Mouse (Mus musculus) stomach, embryonic 16.5 days (tissue): ENCODE measurements at regions not wholly inside any gene's neighbourhood (a gene's known extent, or its start where the extent isn't known, plus 50 kb on each side); places are given as distances from the start of the nearest gene placed in this dataset.

Experiments used
- ATAC-seq: fragments of 200-750 bp; cut with Nextera tagmentation; 2 replicates; pipeline ENCODE4 v1.8.0; 2017; ENCODE audit warnings: moderate number of reproducible peaks, moderate TSS enrichment; ENCODE audit not compliant: insufficient read depth, low FRiP score
- H3K27ac ChIP-seq: fragments of 300-500 bp; sonication (generic); 2 replicates; pipeline ENCODE4 v1.5.1; 2014; ENCODE audit warnings: low read length
- H3K27me3 ChIP-seq: fragments of 300-500 bp; sonication (generic); 2 replicates; pipeline ENCODE4 v1.6.1; 2014; ENCODE audit warnings: low read length, control low read depth, mixed read lengths; ENCODE audit not compliant: control insufficient read depth, insufficient read depth
- H3K36me3 ChIP-seq: fragments of 300-500 bp; sonication (generic); 2 replicates; pipeline ENCODE4 v1.6.1; 2014; ENCODE audit warnings: low read length; ENCODE audit not compliant: control insufficient read depth, insufficient read depth
- H3K4me1 ChIP-seq: fragments of 300-500 bp; sonication (generic); 2 replicates; pipeline ENCODE4 v1.6.1; 2014; ENCODE audit warnings: low read length, control low read depth, mixed read lengths; ENCODE audit not compliant: control insufficient read depth, insufficient read depth
- H3K4me2 ChIP-seq: fragments of 300-500 bp; sonication (generic); 2 replicates; pipeline ENCODE4 v1.6.1; 2014; ENCODE audit warnings: low read depth, low read length, mixed read lengths
- H3K4me3 ChIP-seq: fragments of 300-500 bp; sonication (generic); replicated peaks from 2 replicates; pipeline ENCODE4 v1.5.1; 2014; ENCODE audit warnings: mild to moderate bottlenecking, low read length
- H3K9ac ChIP-seq: fragments of 300-500 bp; sonication (generic); 2 replicates; pipeline ENCODE4 v1.6.1; 2014; ENCODE audit warnings: low read length
- H3K9me3 ChIP-seq: fragments of 300-500 bp; sonication (generic); replicated peaks from 2 replicates; pipeline ENCODE4 v1.6.1; 2016; ENCODE audit warnings: low read length, control low read depth; ENCODE audit not compliant: control insufficient read depth
- WGBS: fragments of 180-500 bp; shearing (Covaris S2); extraction: QIAGEN DNeasy Blood & Tissue Kit; methylation state at CpG from one replicate; pipeline ENCODE4 v1.1.7; 2014; 5-methylcytosine and 5-hydroxymethylcytosine counted together

DNA sequence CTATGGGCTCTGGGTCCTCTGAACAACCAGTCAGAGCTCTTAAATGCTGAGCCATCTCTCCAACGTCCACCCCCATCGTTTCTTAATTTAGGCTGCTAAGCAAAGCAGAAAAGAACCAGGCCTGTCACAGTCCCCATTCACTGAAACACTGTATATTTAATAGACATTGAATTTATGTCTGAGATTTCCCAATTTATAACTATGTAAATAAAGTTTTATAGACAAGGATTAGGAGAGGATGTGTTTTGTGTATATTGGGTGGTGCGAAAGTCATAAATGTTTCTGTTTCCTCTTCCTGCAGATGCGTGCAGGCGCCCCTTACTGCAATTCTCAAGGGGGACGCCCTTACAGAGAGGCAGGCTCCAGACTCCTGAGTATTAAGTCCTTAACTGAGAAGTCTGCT lies 314.7 kb upstream of the Adgrl2 start:
- Histone ChIP-seq H3K4me3 (no peak overlapping the region), H3K4me1 (peaks cover 9% of the 10 kb centered on the region; the same call in 1 of the 2 replicates), H3K9me3 (no peaks in the 10 kb centered on the region), H3K9ac (no peak overlapping the region), H3K4me2 (no peak overlapping the region), H3K27ac (peak overlapping the region; percentile 50; the same call in 1 of the 2 replicates), H3K27me3 (no peaks in the 10 kb centered on the region), H3K36me3 (no peaks in the 10 kb centered on the region)
- whole genome bisulfite sequencing = 36% methylated on average over 6 of the region's 6 CpGs
- peak; percentile 75; the same call in 1 of the 2 replicates for ATAC-seq

DNA sequence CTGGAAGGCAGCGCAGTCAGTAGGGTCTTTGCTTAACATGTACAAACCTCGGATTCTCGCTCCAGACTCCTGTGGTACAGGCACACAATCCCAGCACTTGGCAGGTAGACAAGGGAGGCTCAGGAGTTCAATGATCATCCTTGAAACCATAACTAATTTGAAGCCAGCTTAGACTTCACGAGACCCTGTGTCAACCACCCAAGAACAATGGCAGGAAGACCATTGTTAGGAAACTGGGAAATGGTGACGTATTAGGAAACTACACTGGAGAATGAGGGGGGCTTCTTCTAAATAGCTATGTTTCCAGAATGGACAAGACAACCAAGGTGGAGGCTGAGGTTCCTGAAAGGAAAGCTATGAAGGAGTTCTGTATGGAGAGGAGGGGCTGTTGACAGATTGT lies 313.1 kb upstream of the Adgrl2 start:
- Histone ChIP-seq H3K27ac (no peak overlapping the region), H3K4me3 (no peak overlapping the region), H3K36me3 (no peaks in the 10 kb centered on the region), H3K4me2 (no peak overlapping the region), H3K9ac (no peak overlapping the region), H3K4me1 (peaks cover 9% of the 10 kb centered on the region; the same call in 1 of the 2 replicates), H3K9me3 (no peaks in the 10 kb centered on the region), H3K27me3 (no peaks in the 10 kb centered on the region)
- ATAC-seq = no peak
- 86% methylated on average over 5 of the region's 5 CpGs for WGBS

DNA sequence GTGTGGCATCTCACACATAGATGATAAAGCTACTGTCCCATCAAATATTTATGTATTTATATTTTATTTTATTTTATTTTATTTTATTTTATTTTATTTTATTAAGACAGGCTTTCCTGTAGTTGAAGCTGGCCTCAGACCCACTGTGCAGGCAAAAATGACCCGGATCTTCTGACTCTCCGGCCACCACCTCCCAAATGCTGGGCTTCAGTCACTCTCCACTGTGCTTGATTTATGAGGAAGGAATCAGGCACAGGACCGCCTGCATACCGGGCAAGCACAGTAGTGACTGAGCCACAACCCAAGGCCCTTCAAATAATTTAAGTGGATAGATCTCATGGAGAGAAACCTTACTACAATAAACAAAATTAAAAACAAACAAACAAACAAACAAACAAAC lies 309.6 kb upstream of the Adgrl2 start:
- no peak overlapping the region for H3K4me2 ChIP-seq
- H3K4me3 ChIP-seq = no peak overlapping the region
- H3K4me1 ChIP-seq = peaks cover 5% of the 10 kb centered on the region; the same call in 1 of the 2 replicates
- H3K27ac ChIP-seq = no peak overlapping the region
- H3K9me3 ChIP-seq = no peaks in the 10 kb centered on the region
- WGBS = 64% methylated on average over 4 of the region's 4 CpGs
- no peak overlapping the region for H3K9ac ChIP-seq
- H3K36me3 ChIP-seq = no peaks in the 10 kb centered on the region
- no peak for ATAC-seq
- H3K27me3 ChIP-seq = no peaks in the 10 kb centered on the region

DNA sequence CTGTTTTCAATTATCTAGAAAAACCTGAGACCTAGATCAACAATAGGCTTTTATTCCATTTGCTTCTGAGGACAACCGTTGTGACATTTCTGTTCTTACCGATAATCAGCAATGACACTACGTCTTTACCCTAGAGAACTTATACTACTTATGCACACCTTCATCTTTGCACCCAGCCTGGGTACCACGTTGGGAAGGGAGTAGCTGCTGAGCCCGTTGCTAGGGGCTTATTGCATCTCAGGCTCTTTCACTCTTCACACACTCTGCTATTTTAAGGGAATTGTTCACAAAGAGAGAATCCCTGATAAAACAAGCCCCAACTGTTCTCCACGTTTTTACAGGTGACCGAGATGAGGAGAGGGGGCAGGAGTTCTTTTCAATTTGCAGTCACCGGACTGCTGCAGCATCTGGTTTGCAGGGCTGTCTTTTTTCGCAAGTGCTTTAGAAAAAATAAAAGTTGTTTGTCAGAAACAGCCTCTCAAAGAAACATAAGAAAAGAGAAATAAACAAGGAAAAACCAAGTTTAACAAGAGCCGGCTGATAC lies 306.1 kb upstream of the Adgrl2 start:
- H3K9ac ChIP-seq = no peak overlapping the region
- no peaks in the 10 kb centered on the region for H3K9me3 ChIP-seq
- H3K4me3 ChIP-seq = no peak overlapping the region
- WGBS = 77% methylated on average over 10 of the region's 10 CpGs
- no peaks in the 10 kb centered on the region for H3K36me3 ChIP-seq
- H3K27me3 ChIP-seq = no peaks in the 10 kb centered on the region
- H3K4me2 ChIP-seq = no peak overlapping the region
- no peaks in the 10 kb centered on the region for H3K4me1 ChIP-seq
- no peak for ATAC-seq
- H3K27ac ChIP-seq = no peak overlapping the region

DNA sequence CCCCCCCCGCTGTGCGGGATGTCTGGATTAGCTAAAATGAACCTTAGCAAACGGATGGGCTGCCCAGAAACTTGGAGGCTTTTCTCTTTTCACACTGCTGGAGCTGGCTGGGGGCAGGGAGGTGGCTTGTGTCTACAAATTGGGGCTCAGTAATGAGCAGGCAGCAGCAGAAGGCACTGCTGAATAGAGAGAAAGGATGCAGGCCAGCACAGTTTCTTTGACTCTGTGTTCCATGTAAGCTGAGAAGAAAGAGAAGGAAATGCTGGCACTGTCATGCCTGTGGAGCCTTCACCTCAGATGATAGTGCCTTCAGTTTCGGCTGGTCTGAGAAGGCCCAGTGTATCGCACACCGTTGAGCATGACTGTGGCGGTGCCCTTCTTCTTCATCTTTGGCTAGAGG lies 305.6 kb upstream of the Adgrl2 start:
- ATAC-seq = no peak
- Histone ChIP-seq H3K27ac (no peak overlapping the region), H3K4me1 (no peaks in the 10 kb centered on the region), H3K36me3 (no peaks in the 10 kb centered on the region), H3K9ac (no peak overlapping the region), H3K4me3 (no peak overlapping the region), H3K9me3 (no peaks in the 10 kb centered on the region), H3K27me3 (no peaks in the 10 kb centered on the region), H3K4me2 (no peak overlapping the region)
- 75% methylated on average over 5 of the region's 7 CpGs for WGBS

DNA sequence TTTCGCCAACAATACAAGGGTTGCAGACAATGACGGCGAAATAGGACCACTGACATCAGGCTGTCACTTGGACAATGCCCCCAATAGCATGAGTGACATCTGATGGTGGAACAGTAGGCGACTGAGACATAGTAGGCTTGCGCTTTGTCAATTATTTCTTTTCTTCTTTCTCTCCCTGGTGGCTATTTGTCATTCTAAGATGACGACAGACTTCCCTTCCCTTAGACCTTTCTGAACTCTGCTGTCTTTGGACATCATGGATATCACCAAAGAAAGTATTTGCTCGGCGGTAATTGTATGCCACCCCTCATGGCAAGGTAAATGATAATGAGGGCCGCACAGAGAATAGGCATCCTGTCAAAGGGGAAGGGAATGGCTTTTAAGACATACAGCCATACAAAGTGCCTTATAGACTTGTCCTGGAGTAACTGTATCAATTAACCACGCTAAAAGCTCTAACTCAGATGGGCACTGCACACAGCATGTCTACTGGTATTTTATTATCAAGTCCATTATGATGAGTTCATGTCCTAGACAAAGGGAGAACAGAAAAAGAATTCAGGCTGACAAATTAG lies 305.0 kb upstream of the Adgrl2 start:
- ATAC-seq = no peak
- H3K4me2 ChIP-seq = no peak overlapping the region
- no peak overlapping the region for H3K27ac ChIP-seq
- H3K4me3 ChIP-seq = no peak overlapping the region
- WGBS = 74% methylated on average over 10 of the region's 10 CpGs
- H3K4me1 ChIP-seq = no peaks in the 10 kb centered on the region
- H3K36me3 ChIP-seq = no peaks in the 10 kb centered on the region
- no peak overlapping the region for H3K9ac ChIP-seq
- no peaks in the 10 kb centered on the region for H3K27me3 ChIP-seq
- no peaks in the 10 kb centered on the region for H3K9me3 ChIP-seq

DNA sequence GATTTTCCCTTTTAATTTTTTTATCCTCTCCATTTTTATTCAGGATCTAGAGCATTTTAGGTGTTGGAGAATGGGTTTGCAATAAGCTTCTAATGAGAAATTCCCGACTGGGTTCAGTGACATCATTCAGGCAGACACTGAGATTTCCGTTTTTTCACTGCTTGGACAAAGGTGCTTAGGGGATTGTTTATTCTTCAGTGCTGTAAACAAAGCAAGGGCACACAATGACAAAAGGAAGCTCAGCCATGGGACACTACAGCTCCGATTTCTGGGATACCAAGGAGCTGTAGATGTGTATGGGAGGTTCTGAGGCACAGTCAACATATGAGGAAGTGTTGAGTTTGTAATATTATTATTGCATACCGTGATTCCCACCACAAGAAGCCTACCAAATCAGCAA lies 304.1 kb upstream of the Adgrl2 start:
- Histone ChIP-seq H3K27me3 (no peaks in the 10 kb centered on the region), H3K4me1 (no peaks in the 10 kb centered on the region), H3K27ac (no peak overlapping the region), H3K9me3 (no peaks in the 10 kb centered on the region), H3K4me3 (no peak overlapping the region), H3K36me3 (no peaks in the 10 kb centered on the region), H3K4me2 (no peak overlapping the region), H3K9ac (no peak overlapping the region)
- WGBS = 65% methylated on average over 4 of the region's 4 CpGs
- ATAC-seq = no peak

DNA sequence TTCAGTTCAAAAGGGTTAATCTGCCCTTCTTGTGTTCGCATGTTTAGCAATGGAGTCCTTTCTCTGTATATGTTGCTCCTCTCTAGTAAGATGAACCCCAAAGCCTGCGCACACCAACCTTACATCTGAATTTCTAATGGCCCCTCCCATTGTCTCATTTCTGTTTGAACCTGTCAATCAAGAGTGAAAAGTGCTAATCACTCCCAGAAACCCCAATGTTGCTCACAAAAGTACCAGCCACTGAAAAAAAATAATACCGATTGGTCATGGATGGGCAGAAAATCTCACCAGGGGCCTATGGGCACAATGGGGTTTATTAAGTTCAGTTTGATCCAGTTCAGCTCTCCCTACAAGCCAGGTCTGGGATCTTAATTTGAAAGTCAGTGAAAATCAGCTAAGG lies 302.1 kb upstream of the Adgrl2 start:
- 95% methylated on average over 3 of the region's 3 CpGs for WGBS
- Histone ChIP-seq H3K9me3 (no peaks in the 10 kb centered on the region), H3K4me3 (no peak overlapping the region), H3K4me2 (no peak overlapping the region), H3K4me1 (no peaks in the 10 kb centered on the region), H3K9ac (no peak overlapping the region), H3K36me3 (no peaks in the 10 kb centered on the region), H3K27ac (no peak overlapping the region), H3K27me3 (no peaks in the 10 kb centered on the region)
- no peak for ATAC-seq

DNA sequence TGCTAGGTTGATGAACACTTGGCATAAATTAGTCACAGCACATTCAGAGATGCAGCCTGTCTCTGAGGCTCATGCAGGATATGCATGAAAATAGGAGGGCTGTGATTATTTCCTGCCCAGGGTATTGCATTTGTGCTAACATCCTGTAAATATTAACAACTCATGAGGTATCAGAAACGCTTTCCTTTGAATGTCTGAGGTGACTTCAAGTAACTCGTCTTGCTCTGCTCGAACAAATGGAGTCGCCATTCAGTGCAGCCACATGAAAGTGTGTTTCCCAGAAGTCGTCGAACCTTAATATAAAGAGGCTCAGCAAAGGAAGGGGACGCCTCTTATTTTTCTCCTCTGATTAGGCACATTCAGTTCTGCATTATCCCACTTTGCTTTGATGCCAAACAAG lies 301.1 kb upstream of the Adgrl2 start:
- H3K4me1 ChIP-seq = no peaks in the 10 kb centered on the region
- WGBS = 70% methylated on average over 7 of the region's 7 CpGs
- H3K27ac ChIP-seq = no peak overlapping the region
- H3K4me2 ChIP-seq = no peak overlapping the region
- no peak overlapping the region for H3K9ac ChIP-seq
- ATAC-seq = no peak
- no peaks in the 10 kb centered on the region for H3K36me3 ChIP-seq
- H3K4me3 ChIP-seq = no peak overlapping the region
- H3K27me3 ChIP-seq = no peaks in the 10 kb centered on the region
- H3K9me3 ChIP-seq = no peaks in the 10 kb centered on the region
